Mouse (Mus musculus) intestine, embryonic 14.5 days (tissue): Measurements from ENCODE around the gene Prph. TPM values are rescaled to one million over a fixed set of nuclear protein-coding genes. Genes with fewer than 3 reads are reported as not detected.
"Not testable (repeated sequence)": the region's sequence is repeated elsewhere in the genome, so short reads cannot be mapped to it uniquely, and the experiment has no call there.

ENCODE experiments used
- ATAC-seq: fragments of 200-750 bp; cut with Nextera tagmentation; replicated peaks from 2 replicates; pipeline ENCODE4 v1.8.0; 2017; ENCODE audit warnings: low read depth, moderate number of reproducible peaks, moderate TSS enrichment, moderate library complexity; ENCODE audit not compliant: low FRiP score, low TSS enrichment
- DNase-seq: peaks from one replicate; pipeline ENCODE4 v3.0.0-alpha.2; 2018; ENCODE audit warnings: low spot score
- H3K27ac ChIP-seq: fragments of 300-500 bp; sonication (generic); 2 replicates; pipeline ENCODE4 v1.5.1; 2014; ENCODE audit warnings: low read depth, mild to moderate bottlenecking, control low read depth
- H3K27me3 ChIP-seq: fragments of 300-500 bp; sonication (generic); replicated peaks from 2 replicates; pipeline ENCODE4 v1.6.1; 2014; ENCODE audit warnings: low read length, control low read depth; ENCODE audit not compliant: control insufficient read depth, insufficient read depth
- H3K36me3 ChIP-seq: fragments of 300-500 bp; sonication (generic); 2 replicates; pipeline ENCODE4 v1.6.1; 2014; ENCODE audit warnings: low read length, control low read depth; ENCODE audit not compliant: control insufficient read depth, insufficient read depth
- H3K4me1 ChIP-seq: fragments of 300-500 bp; sonication (generic); replicated peaks from 2 replicates; pipeline ENCODE4 v1.6.1; 2014; ENCODE audit warnings: low read length, control low read depth, mixed read lengths; ENCODE audit not compliant: control insufficient read depth, insufficient read depth
- H3K4me2 ChIP-seq: fragments of 300-500 bp; sonication (generic); 2 replicates; pipeline ENCODE4 v1.6.1; 2014; ENCODE audit warnings: low read length
- H3K4me3 ChIP-seq: fragments of 300-500 bp; sonication (generic); 2 replicates; pipeline ENCODE4 v1.5.1; 2014; ENCODE audit warnings: low read depth, low read length, control low read depth, mixed read lengths
- H3K9ac ChIP-seq: fragments of 300-500 bp; sonication (generic); 2 replicates; pipeline ENCODE4 v1.6.1; 2014; ENCODE audit warnings: mild to moderate bottlenecking, low read length
- H3K9me3 ChIP-seq: fragments of 300-500 bp; sonication (generic); 2 replicates; pipeline ENCODE4 v1.6.1; 2016; ENCODE audit warnings: low read length, control low read depth; ENCODE audit not compliant: control insufficient read depth
- WGBS: fragments of 180-500 bp; shearing (Covaris S2); extraction: QIAGEN DNeasy Blood & Tissue Kit; methylation state at CpG from one replicate; pipeline ENCODE4 v1.1.7; 2014; 5-methylcytosine and 5-hydroxymethylcytosine counted together
- polyA plus RNA-seq: library from polyadenylated mRNA; unstranded; fragments of >200 nt; fragmentation: Nextera tagmentation; extraction: Ambion mirVana; gene quantifications from 2 replicates; pipeline ENCODE4 v1.2.1, GENCODE M21; 2014

Prph gene
- polyA plus RNA-seq, 1 experiment from 2014 or later: 56.3 TPM

GRCm38 (mm10) chr15:99038797-99039196 is 16.2 kb upstream of the Prph start:
- Histone ChIP-seq H3K36me3 (peaks cover 36% of the 10 kb centered on the region), H3K27ac (no peak overlapping the region), H3K9me3 (no peaks in the 10 kb centered on the region), H3K9ac (no peak overlapping the region), H3K4me1 (no peaks in the 10 kb centered on the region), H3K27me3 (no peaks in the 10 kb centered on the region), H3K4me2 (no peak overlapping the region), H3K4me3 (no peak overlapping the region)
- DNase-seq (no peak), ATAC-seq (no peak)
- WGBS: 91% methylated on average over 5 of the region's 5 CpGs

DNA sequence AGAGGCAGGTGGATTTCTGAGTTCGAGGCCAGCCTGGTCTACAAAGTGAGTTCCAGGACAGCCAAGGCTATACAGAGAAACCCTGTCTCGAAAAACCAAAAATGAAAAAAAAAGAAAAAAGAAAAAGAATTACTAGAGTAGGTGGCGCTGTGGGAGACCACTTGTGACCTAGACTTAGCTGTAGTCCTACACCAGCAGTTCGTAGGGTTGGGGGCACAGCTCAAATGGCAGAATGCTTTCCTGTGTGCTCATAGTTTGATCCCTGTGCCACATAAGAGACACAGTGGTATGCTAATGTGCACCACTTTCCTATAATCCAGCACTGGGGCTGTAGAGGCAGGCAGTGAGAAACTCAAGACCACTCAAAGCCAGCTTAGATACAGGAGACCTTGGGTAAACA is 15.7 kb upstream of the Prph start:
- DNase-seq: no peak
- Histone ChIP-seq H3K4me3 (no peak overlapping the region), H3K27me3 (no peaks in the 10 kb centered on the region), H3K36me3 (peaks cover 34% of the 10 kb centered on the region), H3K9me3 (no peaks in the 10 kb centered on the region), H3K4me2 (no peak overlapping the region), H3K27ac (no peak overlapping the region), H3K4me1 (no peaks in the 10 kb centered on the region), H3K9ac (no peak overlapping the region)
- WGBS: 69% methylated on average over 4 of the region's 4 CpGs
- ATAC-seq: no peak

DNA sequence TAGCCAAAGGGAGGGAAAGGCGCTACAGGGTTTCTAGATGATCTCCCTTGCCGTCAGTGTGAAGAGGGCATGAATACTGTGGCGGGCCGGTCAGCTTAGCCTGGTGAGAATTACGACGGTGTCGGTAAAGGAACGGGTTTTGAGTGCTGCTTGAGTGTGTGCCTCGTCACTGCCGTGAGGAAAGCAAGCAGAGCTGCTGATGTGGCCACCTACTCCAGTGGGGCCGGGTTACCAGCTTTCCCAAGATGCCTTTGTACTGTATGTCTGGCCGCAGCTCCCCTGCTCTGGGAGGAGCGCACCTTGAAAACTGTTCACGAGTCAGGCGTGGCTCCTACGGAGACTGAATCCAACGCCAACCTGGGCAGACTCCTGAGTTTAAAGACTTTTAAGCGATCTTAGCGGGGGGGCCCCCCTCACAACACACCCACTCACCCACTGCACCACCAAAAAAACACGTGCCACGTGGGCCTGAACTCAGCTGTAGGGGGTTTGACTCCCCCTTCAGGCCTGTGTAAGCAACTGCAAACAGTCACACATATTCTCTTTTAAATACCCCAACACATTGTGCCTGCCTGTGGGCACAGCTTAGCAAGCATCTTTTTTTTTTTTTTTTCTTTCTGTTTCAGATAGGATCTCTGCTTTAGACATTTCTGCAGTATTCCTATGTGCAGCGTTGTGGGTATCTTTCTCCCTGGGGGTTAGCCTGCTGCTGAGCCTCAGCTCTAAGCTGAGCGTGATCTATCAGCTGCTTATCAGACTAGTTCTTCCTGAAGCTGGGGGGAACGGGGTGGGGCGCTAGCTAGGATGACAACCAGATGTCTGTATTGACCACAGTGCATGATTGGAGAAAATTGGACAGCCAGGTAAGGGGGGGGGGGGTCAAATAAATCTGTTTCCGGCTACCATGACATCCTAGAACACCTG is 14.7 kb upstream of the Prph start:
- Histone ChIP-seq H3K9me3 (no peaks in the 10 kb centered on the region), H3K4me1 (no peaks in the 10 kb centered on the region), H3K27me3 (no peaks in the 10 kb centered on the region), H3K4me2 (no peak overlapping the region), H3K36me3 (peaks cover 25% of the 10 kb centered on the region), H3K9ac (no peak overlapping the region), H3K4me3 (no peak overlapping the region), H3K27ac (no peak overlapping the region)
- 64% methylated on average over 26 of the region's 26 CpGs for WGBS
- ATAC-seq: no peak
- no peak for DNase-seq

GRCm38 (mm10) chr15:99040920-99041856 is 13.8 kb upstream of the Prph start:
- no peak for DNase-seq
- no peak overlapping the region for H3K9ac ChIP-seq
- no peak overlapping the region for H3K4me3 ChIP-seq
- H3K27me3 ChIP-seq: no peaks in the 10 kb centered on the region
- WGBS: 64% methylated on average over 21 of the region's 21 CpGs
- no peak overlapping the region for H3K4me2 ChIP-seq
- no peak overlapping the region for H3K27ac ChIP-seq
- no peak for ATAC-seq
- H3K4me1 ChIP-seq: no peaks in the 10 kb centered on the region
- peaks cover 16% of the 10 kb centered on the region for H3K36me3 ChIP-seq
- no peaks in the 10 kb centered on the region for H3K9me3 ChIP-seq

DNA sequence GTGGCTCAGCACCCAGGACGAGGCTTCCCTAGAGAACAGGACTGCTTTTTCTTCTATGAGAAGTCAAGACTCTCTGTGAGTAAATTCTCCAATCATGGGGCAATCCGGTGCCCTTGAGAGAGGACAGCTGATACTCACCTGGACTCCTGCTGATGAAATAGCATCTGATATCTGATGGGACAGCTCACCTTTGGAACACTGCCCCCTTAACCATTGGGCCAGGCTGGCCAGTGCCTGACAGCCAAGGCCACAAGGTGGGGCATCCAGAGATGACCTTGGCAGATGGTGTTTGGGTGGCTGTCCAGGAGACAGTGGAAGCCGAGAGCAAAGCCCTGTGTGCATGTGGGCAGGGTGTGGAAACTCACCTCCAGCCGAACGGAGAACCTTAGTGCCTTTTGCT is 12.6 kb upstream of the Prph start:
- Histone ChIP-seq H3K9me3 (no peaks in the 10 kb centered on the region), H3K36me3 (peaks cover 9% of the 10 kb centered on the region), H3K4me2 (no peak overlapping the region), H3K4me3 (no peak overlapping the region), H3K4me1 (no peaks in the 10 kb centered on the region), H3K27ac (no peak overlapping the region), H3K27me3 (no peaks in the 10 kb centered on the region), H3K9ac (no peak overlapping the region)
- 82% methylated on average over 5 of the region's 5 CpGs for WGBS
- no peak for DNase-seq
- ATAC-seq: no peak

GRCm38 (mm10) chr15:99044854-99045253 is 10.1 kb upstream of the Prph start:
- Histone ChIP-seq H3K4me1 (no peaks in the 10 kb centered on the region), H3K36me3 (no peaks in the 10 kb centered on the region), H3K4me3 (no peak overlapping the region), H3K27me3 (no peaks in the 10 kb centered on the region), H3K4me2 (no peak overlapping the region), H3K9ac (no peak overlapping the region), H3K27ac (no peak overlapping the region), H3K9me3 (no peaks in the 10 kb centered on the region)
- no peak for DNase-seq
- ATAC-seq: peak; percentile 29; the same call in 1 of the 2 replicates
- 30% methylated on average over 3 of the region's 3 CpGs for WGBS

DNA sequence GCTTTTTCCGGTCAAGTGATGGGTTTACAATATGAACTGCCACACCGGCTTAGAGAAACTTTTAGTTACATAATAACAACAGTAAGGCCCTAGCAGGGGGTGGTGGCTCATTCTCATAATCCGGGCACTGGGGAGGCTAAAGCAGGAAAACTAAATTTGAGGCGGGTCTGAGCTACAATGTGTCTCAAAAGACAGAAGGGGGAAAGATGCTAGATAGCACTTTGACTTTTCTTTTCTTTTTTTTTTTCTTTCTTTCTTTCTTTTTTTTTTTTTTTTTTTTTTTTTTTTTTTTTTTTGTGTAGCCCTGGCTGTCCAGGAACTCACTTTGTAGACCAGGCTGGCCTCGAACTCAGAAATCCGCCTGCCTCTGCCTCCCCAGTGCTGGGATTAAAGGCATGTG is 9.2 kb upstream of the Prph start:
- H3K4me2 ChIP-seq, H3K9me3 ChIP-seq, H3K4me3 ChIP-seq, DNase-seq, H3K27me3 ChIP-seq, ATAC-seq, H3K9ac ChIP-seq, H3K36me3 ChIP-seq, H3K27ac ChIP-seq, H3K4me1 ChIP-seq: not testable (repeated sequence)
- 83% methylated on average over 6 of the region's 6 CpGs for WGBS

DNA sequence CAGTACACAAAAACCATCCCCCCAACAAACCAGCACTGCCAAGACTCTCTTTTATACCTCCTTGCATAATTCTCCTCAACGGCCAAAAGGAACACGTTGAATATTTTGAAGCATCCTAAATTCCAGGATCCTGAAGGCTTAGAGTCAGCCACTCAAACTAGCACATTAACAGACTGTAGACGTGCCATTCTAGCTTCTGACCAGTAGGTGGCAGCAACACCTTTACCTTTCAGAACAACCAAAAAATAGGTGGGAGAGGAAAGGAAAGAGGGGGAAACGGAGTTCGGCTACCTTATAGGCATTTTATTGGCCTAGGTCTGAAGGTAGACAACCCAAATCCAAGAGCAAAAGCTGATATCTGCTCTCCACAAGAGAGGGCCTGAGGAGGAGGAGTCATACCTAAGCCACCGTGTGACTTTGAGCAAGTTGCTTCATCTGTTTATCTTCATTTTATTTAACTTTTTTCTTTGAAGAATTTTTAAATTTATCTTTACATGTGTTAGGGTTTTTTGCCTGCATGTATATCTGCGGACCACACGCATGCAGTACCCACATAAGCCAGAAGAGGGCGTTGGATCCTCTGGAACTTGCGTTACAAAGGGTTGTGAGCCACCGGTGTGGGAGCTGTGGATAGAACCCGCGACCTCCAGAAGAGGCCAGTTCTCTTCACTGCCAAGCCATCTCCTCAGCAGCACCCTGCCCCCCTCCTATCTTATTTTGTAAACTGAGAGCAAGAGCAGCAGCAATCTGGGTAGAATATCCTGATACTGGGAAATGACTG is 5.3 kb upstream of the Prph start:
- H3K36me3 ChIP-seq: no peaks in the 10 kb centered on the region
- no peak overlapping the region for H3K9ac ChIP-seq
- no peak overlapping the region for H3K4me3 ChIP-seq
- no peak overlapping the region for H3K27ac ChIP-seq
- WGBS: 33% methylated on average over 13 of the region's 13 CpGs
- ATAC-seq (no peak), DNase-seq (peak; percentile 78)
- H3K4me2 ChIP-seq: peak overlapping the region; percentile 15; the same call in 1 of the 2 replicates
- H3K27me3 ChIP-seq: peaks cover 19% of the 10 kb centered on the region
- H3K9me3 ChIP-seq: no peaks in the 10 kb centered on the region
- H3K4me1 ChIP-seq: no peaks in the 10 kb centered on the region
